Mouse (Mus musculus): ENCODE measurements around the gene Miga2. TPM values are rescaled to one million over a fixed set of nuclear protein-coding genes. Genes with fewer than 3 reads are reported as not detected.
A peak's percentile ranks its signal among the peaks of the same experiment; 100 is the strongest.

Gene Miga2
- polyA plus RNA-seq, 1 experiment from 2014 or later, result 34.9 TPM

GRCm38 (mm10) chr2:30389000-30389399, 25.0 kb downstream of the Miga2 start:
- Histone ChIP-seq H3K4me2 (no peak overlapping the region), H3K9me3 (no peaks in the 10 kb centered on the region), H3K27ac (no peak overlapping the region), H3K36me3 (replicated peaks) (no peaks in the 10 kb centered on the region), H3K4me1 (peaks cover 21% of the 10 kb centered on the region), H3K4me3 (no peak overlapping the region), H3K9ac (no peak overlapping the region), H3K27me3 (replicated peaks) (no peaks in the 10 kb centered on the region)
- 86% methylated on average over 2 of the region's 2 CpGs for WGBS
- ATAC-seq (replicated peaks), result no peak

- under 1% methylated on average over 40 of the region's 40 CpGs for WGBS
Measured at GRCm38 (mm10) chr2:30392114-30392576, 28.1 kb downstream of the Miga2 start, which contains the start of gene Dolpp1. Dolpp1 (plus strand) TSS chr2:30392254.

GRCm38 (mm10) chr2:30392577-30393369, 28.7 kb downstream of the Miga2 start:
- peak overlapping the region; percentile 77 for H3K9ac ChIP-seq
- H3K27ac ChIP-seq, result peak overlapping the region; percentile 93
- no peaks in the 10 kb centered on the region for H3K9me3 ChIP-seq
- peak overlapping the region; percentile 95 for H3K4me2 ChIP-seq
- peaks cover 14% of the 10 kb centered on the region; the same call in 1 of the 2 replicates for H3K36me3 ChIP-seq (replicated peaks)
- WGBS, result under 1% methylated on average over 54 of the region's 54 CpGs
- H3K27me3 ChIP-seq (replicated peaks), result no peaks in the 10 kb centered on the region
- ATAC-seq (replicated peaks), result peak; percentile 81
- peak overlapping the region; percentile 78 for H3K4me3 ChIP-seq
- peaks cover 24% of the 10 kb centered on the region for H3K4me1 ChIP-seq

More at GRCm38 (mm10) chr2:30392114-30392576, 28.1 kb downstream of the Miga2 start, which contains the start of gene Dolpp1:
- H3K4me3 ChIP-seq, result peak within 1 kb of the TSS; percentile 78
- H3K36me3 ChIP-seq (replicated peaks), result peaks cover 12% of the 10 kb centered on the region; the same call in 1 of the 2 replicates
- peak within 1 kb of the TSS; percentile 95 for H3K4me2 ChIP-seq
- H3K9me3 ChIP-seq, result no peaks in the 10 kb centered on the region
- peak; percentile 99 for ATAC-seq (replicated peaks)
- no peaks in the 10 kb centered on the region for H3K27me3 ChIP-seq (replicated peaks)
- H3K9ac ChIP-seq, result peak within 1 kb of the TSS; percentile 77
- H3K27ac ChIP-seq, result peak within 1 kb of the TSS; percentile 93
- H3K4me1 ChIP-seq, result peaks cover 24% of the 10 kb centered on the region

GRCm38 (mm10) chr2:30393370-30393656, 29.3 kb downstream of the Miga2 start:
- H3K27me3 ChIP-seq (replicated peaks), result no peaks in the 10 kb centered on the region
- 63% methylated on average over 1 of the region's 1 CpGs for WGBS
- H3K4me1 ChIP-seq, result peaks cover 24% of the 10 kb centered on the region
- H3K9ac ChIP-seq, result peak overlapping the region; percentile 77
- no peak for ATAC-seq (replicated peaks)
- H3K4me3 ChIP-seq, result peak overlapping the region; percentile 78
- peaks cover 14% of the 10 kb centered on the region; the same call in 1 of the 2 replicates for H3K36me3 ChIP-seq (replicated peaks)
- peak overlapping the region; percentile 95 for H3K4me2 ChIP-seq
- H3K9me3 ChIP-seq, result no peaks in the 10 kb centered on the region
- H3K27ac ChIP-seq, result no peak overlapping the region

- ATAC-seq (replicated peaks), result no peak
Measured at GRCm38 (mm10) chr2:30395757-30396156, 31.7 kb downstream of the Miga2 start.

GRCm38 (mm10) chr2:30396246-30396645, 32.2 kb downstream of the Miga2 start:
- Histone ChIP-seq H3K4me2 (no peak overlapping the region), H3K4me1 (peaks cover 35% of the 10 kb centered on the region), H3K4me3 (no peak overlapping the region), H3K36me3 (replicated peaks) (peaks cover 16% of the 10 kb centered on the region; the same call in 1 of the 2 replicates), H3K9me3 (no peaks in the 10 kb centered on the region), H3K9ac (no peak overlapping the region), H3K27me3 (replicated peaks) (no peaks in the 10 kb centered on the region), H3K27ac (no peak overlapping the region)
- ATAC-seq (replicated peaks), result no peak
- WGBS, result 93% methylated on average over 7 of the region's 7 CpGs

More at GRCm38 (mm10) chr2:30395757-30396156, 31.7 kb downstream of the Miga2 start:
- Histone ChIP-seq H3K9ac (no peak overlapping the region), H3K9me3 (no peaks in the 10 kb centered on the region), H3K4me2 (no peak overlapping the region), H3K4me1 (peaks cover 38% of the 10 kb centered on the region), H3K27me3 (replicated peaks) (no peaks in the 10 kb centered on the region), H3K27ac (no peak overlapping the region), H3K4me3 (no peak overlapping the region), H3K36me3 (replicated peaks) (peaks cover 16% of the 10 kb centered on the region; the same call in 1 of the 2 replicates)
- 95% methylated on average over 7 of the region's 7 CpGs for WGBS

GRCm38 (mm10) chr2:30397986-30398512, 34.0 kb downstream of the Miga2 start:
- peaks cover 22% of the 10 kb centered on the region for H3K36me3 ChIP-seq (replicated peaks)
- no peak overlapping the region for H3K27ac ChIP-seq
- no peak overlapping the region for H3K4me2 ChIP-seq
- no peaks in the 10 kb centered on the region for H3K27me3 ChIP-seq (replicated peaks)
- ATAC-seq (replicated peaks), result no peak
- no peaks in the 10 kb centered on the region for H3K9me3 ChIP-seq
- H3K4me1 ChIP-seq, result peaks cover 26% of the 10 kb centered on the region
- H3K9ac ChIP-seq, result no peak overlapping the region
- H3K4me3 ChIP-seq, result no peak overlapping the region
- WGBS, result 48% methylated on average over 10 of the region's 10 CpGs

- peak overlapping the region; percentile 18; the same call in 1 of the 2 replicates for H3K9ac ChIP-seq
- H3K4me1 ChIP-seq, result peaks cover 14% of the 10 kb centered on the region
- 16% methylated on average over 20 of the region's 20 CpGs for WGBS
- H3K27ac ChIP-seq, result peak overlapping the region; percentile 74
- peaks cover 26% of the 10 kb centered on the region for H3K36me3 ChIP-seq (replicated peaks)
- no peak overlapping the region for H3K4me2 ChIP-seq
- no peak overlapping the region for H3K4me3 ChIP-seq
- no peaks in the 10 kb centered on the region for H3K27me3 ChIP-seq (replicated peaks)
- no peaks in the 10 kb centered on the region for H3K9me3 ChIP-seq
- peak; percentile 48 for ATAC-seq (replicated peaks)
Measured at GRCm38 (mm10) chr2:30399191-30400171, 35.4 kb downstream of the Miga2 start.

GRCm38 (mm10) chr2:30401581-30401980, 37.5 kb downstream of the Miga2 start:
- ATAC-seq (replicated peaks), result no peak
- peaks cover 30% of the 10 kb centered on the region for H3K36me3 ChIP-seq (replicated peaks)

GRCm38 (mm10) chr2:30402351-30402826, 38.4 kb downstream of the Miga2 start:
- Histone ChIP-seq H3K27me3 (replicated peaks) (no peaks in the 10 kb centered on the region), H3K4me1 (peaks cover 14% of the 10 kb centered on the region), H3K36me3 (replicated peaks) (peaks cover 29% of the 10 kb centered on the region), H3K27ac (no peak overlapping the region), H3K9ac (no peak overlapping the region), H3K9me3 (no peaks in the 10 kb centered on the region), H3K4me2 (no peak overlapping the region), H3K4me3 (no peak overlapping the region)
- 96% methylated on average over 9 of the region's 9 CpGs for WGBS
- no peak for ATAC-seq (replicated peaks)

More at GRCm38 (mm10) chr2:30401581-30401980, 37.5 kb downstream of the Miga2 start:
- Histone ChIP-seq H3K27ac (no peak overlapping the region), H3K4me3 (no peak overlapping the region), H3K4me2 (no peak overlapping the region), H3K9ac (no peak overlapping the region), H3K9me3 (no peaks in the 10 kb centered on the region), H3K4me1 (peaks cover 14% of the 10 kb centered on the region), H3K27me3 (replicated peaks) (no peaks in the 10 kb centered on the region)
- 95% methylated on average over 1 of the region's 1 CpGs for WGBS

- Histone ChIP-seq H3K4me2 (no peak overlapping the region), H3K9ac (no peak overlapping the region), H3K4me1 (peaks cover 14% of the 10 kb centered on the region), H3K4me3 (no peak overlapping the region), H3K36me3 (replicated peaks) (peaks cover 31% of the 10 kb centered on the region), H3K27me3 (replicated peaks) (no peaks in the 10 kb centered on the region), H3K27ac (no peak overlapping the region), H3K9me3 (no peaks in the 10 kb centered on the region)
- WGBS, result 74% methylated on average over 2 of the region's 2 CpGs
- no peak for ATAC-seq (replicated peaks)
Measured at GRCm38 (mm10) chr2:30402843-30403242, 38.8 kb downstream of the Miga2 start.
